ENCODE assay signal across 8 mouse cellular contexts in the genomic region with DNA sequence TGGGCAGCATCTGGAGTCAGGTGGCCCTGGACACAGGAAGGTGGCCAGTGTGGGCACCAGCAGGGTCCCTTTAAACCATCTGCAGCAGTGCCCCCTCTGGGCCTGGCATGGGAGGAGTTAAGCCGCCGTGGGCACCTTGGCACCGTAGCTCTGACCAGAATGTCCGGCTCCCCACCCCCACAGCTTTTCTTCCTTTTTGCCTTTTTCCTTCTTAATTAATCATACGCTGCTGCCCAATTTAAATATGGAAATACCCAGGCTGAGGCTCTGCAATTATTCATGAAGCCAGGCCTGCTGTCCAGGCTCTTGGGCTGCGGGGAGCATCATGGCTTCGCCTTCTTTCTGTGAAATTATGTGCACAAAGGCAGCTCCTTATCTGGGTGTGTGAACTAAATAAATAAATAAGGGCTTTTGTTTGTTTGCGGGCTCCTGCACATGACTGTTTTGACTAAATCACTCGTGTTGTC.
DNase-seq lines count a peak whose midpoint lies in the region; ATAC-seq lines count a peak whose summit lies in the region.

No protein-coding gene starts in this region.

- H3K4me1 ChIP-seq in midbrain, embryonic 13.5 days (replicated peaks): peaks cover 61% of the 10 kb centered on the region
- peaks cover 2% of the 10 kb centered on the region; the same call in 1 of the 2 replicates for H3K4me1 ChIP-seq in midbrain, embryonic 11.5 days (ENCODE audit: control insufficient read depth, insufficient read depth, low read length)
- H3K4me1 ChIP-seq in forebrain, embryonic 16.5 days (replicated peaks; ENCODE audit: control insufficient read depth, insufficient read depth, low read length): peaks cover 62% of the 10 kb centered on the region
- peaks cover 21% of the 10 kb centered on the region for H3K4me1 ChIP-seq in limb, embryonic 10.5 days

- 34% methylated on average over 9 of the region's 9 CpGs for WGBS in midbrain, embryonic 13.5 days
- WGBS in midbrain, embryonic 11.5 days: 77% methylated on average over 9 of the region's 9 CpGs
- 5% methylated on average over 9 of the region's 9 CpGs for WGBS in forebrain, embryonic 16.5 days
- 82% methylated on average over 9 of the region's 9 CpGs for WGBS in limb, embryonic 10.5 days

- no peaks in the 10 kb centered on the region for H3K9me3 ChIP-seq in midbrain, embryonic 13.5 days
- no peaks in the 10 kb centered on the region for H3K9me3 ChIP-seq in midbrain, embryonic 11.5 days (ENCODE audit: control insufficient read depth, low read length)
- no peaks in the 10 kb centered on the region for H3K9me3 ChIP-seq in forebrain, embryonic 16.5 days (ENCODE audit: control insufficient read depth, low read length)
- H3K9me3 ChIP-seq in limb, embryonic 10.5 days (replicated peaks): no peaks in the 10 kb centered on the region

- no peak for ATAC-seq in cerebellum, adult (ENCODE audit: insufficient number of reproducible peaks, low FRiP score, low TSS enrichment)
- peak; percentile 70 for ATAC-seq in midbrain, embryonic 13.5 days
- ATAC-seq in midbrain, embryonic 11.5 days (ENCODE audit: low FRiP score): no peak
- ATAC-seq in forebrain, embryonic 16.5 days: peak; percentile 71

- H3K36me3 ChIP-seq in midbrain, embryonic 13.5 days: no peaks in the 10 kb centered on the region
- H3K36me3 ChIP-seq in midbrain, embryonic 11.5 days (ENCODE audit: control insufficient read depth, insufficient read depth, low read length): no peaks in the 10 kb centered on the region
- H3K36me3 ChIP-seq in forebrain, embryonic 16.5 days (ENCODE audit: control insufficient read depth, insufficient read depth): no peaks in the 10 kb centered on the region
- no peaks in the 10 kb centered on the region for H3K36me3 ChIP-seq in limb, embryonic 10.5 days

- peak overlapping the region; percentile 98 for H3K27ac ChIP-seq in midbrain, embryonic 13.5 days
- H3K27ac ChIP-seq in midbrain, embryonic 11.5 days (ENCODE audit: low read depth, low read length): no peak overlapping the region
- H3K27ac ChIP-seq in forebrain, embryonic 16.5 days (ENCODE audit: low read length): peak overlapping the region; percentile 99
- 0 out of 2 replicates have a peak overlapping the region, but pooled peaks have one; percentile 3 for H3K27ac ChIP-seq in limb, embryonic 10.5 days

- peaks cover 87% of the 10 kb centered on the region for H3K27me3 ChIP-seq in midbrain, embryonic 13.5 days
- peaks cover 99% of the 10 kb centered on the region for H3K27me3 ChIP-seq in midbrain, embryonic 11.5 days (ENCODE audit: control insufficient read depth, insufficient read depth, low read length)
- H3K27me3 ChIP-seq in forebrain, embryonic 16.5 days (replicated peaks; ENCODE audit: control insufficient read depth, insufficient read depth, low read length): no peaks in the 10 kb centered on the region
- H3K27me3 ChIP-seq in limb, embryonic 10.5 days (ENCODE audit: low read depth, poor library complexity, severe bottlenecking): peaks cover 93% of the 10 kb centered on the region

- peak overlapping the region; percentile 70 for H3K9ac ChIP-seq in midbrain, embryonic 13.5 days (replicated peaks)
- H3K9ac ChIP-seq in midbrain, embryonic 11.5 days (ENCODE audit: low read length): no peak overlapping the region
- H3K9ac ChIP-seq in forebrain, embryonic 16.5 days (replicated peaks; ENCODE audit: low read depth, low read length): peak overlapping the region; percentile 72

- DNase-seq in cerebellum, adult 11 months: peak; percentile 66
- DNase-seq in midbrain, embryonic 11.5 days (ENCODE audit: low spot score, missing footprints): no peak
- DNase-seq in limb, embryonic 10.5 days (ENCODE audit: low spot score): no peak
- DNase-seq in testis, postnatal 10 days (ENCODE audit: low spot score): peak; percentile 61
- DNase-seq in thymus, postnatal 10 days (ENCODE audit: low spot score in 2 of 2): no peak

- H3K4me3 ChIP-seq in midbrain, embryonic 13.5 days (replicated peaks): peak overlapping the region; percentile 32
- H3K4me3 ChIP-seq in midbrain, embryonic 11.5 days (ENCODE audit: low read depth, low read length): no peak overlapping the region
- H3K4me3 ChIP-seq in forebrain, embryonic 16.5 days (replicated peaks; ENCODE audit: low read length): peak overlapping the region; percentile 40
- H3K4me3 ChIP-seq in limb, embryonic 10.5 days: no peak overlapping the region

- H3K4me2 ChIP-seq in midbrain, embryonic 13.5 days (replicated peaks): peak overlapping the region; percentile 57
- no peak overlapping the region for H3K4me2 ChIP-seq in midbrain, embryonic 11.5 days
- H3K4me2 ChIP-seq in forebrain, embryonic 16.5 days (ENCODE audit: low read length): peak overlapping the region; percentile 63

Comparison
In these comparisons a context has a peak if more than half of its experiments do, and no peak if none do; other contexts are left out.
1. ATAC-seq: peak in midbrain, embryonic 13.5 days (single experiment) and forebrain, embryonic 16.5 days (single experiment); none in cerebellum, adult (single experiment) and midbrain, embryonic 11.5 days (single experiment).
2. H3K4me3 ChIP-seq: peak in midbrain, embryonic 13.5 days (single experiment) and forebrain, embryonic 16.5 days (single experiment); none in midbrain, embryonic 11.5 days (single experiment) and limb, embryonic 10.5 days (single experiment).
3. DNase-seq: peak in cerebellum, adult 11 months (single experiment) and testis, postnatal 10 days (single experiment); none in midbrain, embryonic 11.5 days (single experiment), limb, embryonic 10.5 days (single experiment) and thymus, postnatal 10 days (0 of 2).